Mouse (Mus musculus) G1E (cell line): ENCODE results near the gene Tmem240. TPM values are rescaled to one million over a fixed set of nuclear protein-coding genes. Genes with fewer than 3 reads are reported as not detected.

ENCODE experiments used
- polyA plus RNA-seq: library from polyadenylated mRNA; stranded (reverse); fragments of >175 nt; gene quantifications from 2 replicates; pipeline ENCODE4 v1.2.3, GENCODE M21; 2012
- total RNA-seq, 2 experiments: library from RNA; stranded (forward) in 1 of 2; stranded (reverse) in 1 of 2; fragments of 200-1000 nt in 1 of 2; fragments of >200 nt in 1 of 2; fragmentation: Nextera tagmentation in 1 of 2; gene quantifications; 2 replicates each; pipeline ENCODE4 v1.2.3; 2014 to 2017

Tmem240 gene
- total and polyA plus RNA-seq, 3 experiments, result 0.55 to 0.98 (median 0.68) TPM

Other genes starting within 250 kb of the Tmem240 start
Only the 20 nearest of the 25 such genes appear.
- gene Slc35e2, start 133.4 kb upstream of the Tmem240 start, total RNA-seq (2014; fragmentation: Nextera tagmentation), result 34.4 and 41.1 TPM in 2 replicates
- gene Slc35e2, start 133.4 kb upstream of the Tmem240 start, total RNA-seq (2017), result 20.3 and 23.3 TPM in 2 replicates
- gene Slc35e2, start 133.4 kb upstream of the Tmem240 start, polyA plus RNA-seq, result 2.0 and 2.3 TPM in 2 replicates
- 86.4 and 106 TPM in 2 replicates for gene Cdk11b, start 109.9 kb upstream of the Tmem240 start, total RNA-seq (2014; fragmentation: Nextera tagmentation)
- 41.4 and 53.3 TPM in 2 replicates for gene Cdk11b, start 109.9 kb upstream of the Tmem240 start, total RNA-seq (2017)
- gene Cdk11b, start 109.9 kb upstream of the Tmem240 start, polyA plus RNA-seq, result 114 and 144 TPM in 2 replicates
- not detected in 2 replicates for gene Gm10563, start 89.4 kb upstream of the Tmem240 start, total RNA-seq (2014; fragmentation: Nextera tagmentation)
- not detected in 2 replicates for gene Gm10563, start 89.4 kb upstream of the Tmem240 start, total RNA-seq (2017)
- gene Gm10563, start 89.4 kb upstream of the Tmem240 start, polyA plus RNA-seq, result not detected in 2 replicates
- gene Mmp23, start 81.4 kb upstream of the Tmem240 start, total RNA-seq (2014; fragmentation: Nextera tagmentation), result not detected in 2 replicates
- gene Mmp23, start 81.4 kb upstream of the Tmem240 start, total RNA-seq (2017), result 0.12 and 0.71 TPM in 2 replicates
- 0.08 and 0.29 TPM in 2 replicates for gene Mmp23, start 81.4 kb upstream of the Tmem240 start, polyA plus RNA-seq
- gene Mib2, start 65.6 kb upstream of the Tmem240 start, total RNA-seq (2014; fragmentation: Nextera tagmentation), result 5.8 and 9.6 TPM in 2 replicates
- 16.7 and 17.3 TPM in 2 replicates for gene Mib2, start 65.6 kb upstream of the Tmem240 start, total RNA-seq (2017)
- 36.0 and 36.9 TPM in 2 replicates for gene Mib2, start 65.6 kb upstream of the Tmem240 start, polyA plus RNA-seq
- not detected in 2 replicates for gene Fndc10, start 40.5 kb upstream of the Tmem240 start, total RNA-seq (2014; fragmentation: Nextera tagmentation)
- 0.12 and 0.16 TPM in 2 replicates for gene Fndc10, start 40.5 kb upstream of the Tmem240 start, total RNA-seq (2017)
- gene Fndc10, start 40.5 kb upstream of the Tmem240 start, polyA plus RNA-seq, result not detected in 2 replicates
- gene Ssu72, start 30.0 kb upstream of the Tmem240 start, total RNA-seq (2014; fragmentation: Nextera tagmentation), result 195 and 204 TPM in 2 replicates
- gene Ssu72, start 30.0 kb upstream of the Tmem240 start, total RNA-seq (2017), result 184 and 186 TPM in 2 replicates
- 74.7 and 91.4 TPM in 2 replicates for gene Ssu72, start 30.0 kb upstream of the Tmem240 start, polyA plus RNA-seq
- gene Atad3a, start 26.3 kb downstream of the Tmem240 start, total RNA-seq (2014; fragmentation: Nextera tagmentation), result 43.2 and 64.6 TPM in 2 replicates
- 58.8 and 61.5 TPM in 2 replicates for gene Atad3a, start 26.3 kb downstream of the Tmem240 start, total RNA-seq (2017)
- 65.7 and 70.7 TPM in 2 replicates for gene Atad3a, start 26.3 kb downstream of the Tmem240 start, polyA plus RNA-seq
- gene Vwa1, start 39.9 kb downstream of the Tmem240 start, total RNA-seq (2014; fragmentation: Nextera tagmentation), result 0.39 and 0.68 TPM in 2 replicates
- 0.93 and 1.0 TPM in 2 replicates for gene Vwa1, start 39.9 kb downstream of the Tmem240 start, total RNA-seq (2017)
- gene Vwa1, start 39.9 kb downstream of the Tmem240 start, polyA plus RNA-seq, result 0.09 and 0.10 TPM in 2 replicates
- gene Tmem88b, start 51.1 kb downstream of the Tmem240 start, total RNA-seq (2014; fragmentation: Nextera tagmentation), result not detected in 2 replicates
- 0.05 and 0.06 TPM in 2 replicates for gene Tmem88b, start 51.1 kb downstream of the Tmem240 start, total RNA-seq (2017)
- 0.01 TPM in 1 of 2 replicates, not detected in the other for gene Tmem88b, start 51.1 kb downstream of the Tmem240 start, polyA plus RNA-seq
- not detected in 2 replicates for gene Ankrd65, start 55.6 kb downstream of the Tmem240 start, total RNA-seq (2014; fragmentation: Nextera tagmentation)
- not detected in 2 replicates for gene Ankrd65, start 55.6 kb downstream of the Tmem240 start, total RNA-seq (2017)
- gene Ankrd65, start 55.6 kb downstream of the Tmem240 start, polyA plus RNA-seq, result not detected in 2 replicates
- gene Mrpl20, start 68.1 kb downstream of the Tmem240 start, total RNA-seq (2014; fragmentation: Nextera tagmentation), result 86.3 and 97.2 TPM in 2 replicates
- 85.3 and 124 TPM in 2 replicates for gene Mrpl20, start 68.1 kb downstream of the Tmem240 start, total RNA-seq (2017)
- gene Mrpl20, start 68.1 kb downstream of the Tmem240 start, polyA plus RNA-seq, result 15.1 and 17.9 TPM in 2 replicates
- gene Ccnl2, start 77.7 kb downstream of the Tmem240 start, total RNA-seq (2014; fragmentation: Nextera tagmentation), result 121 and 171 TPM in 2 replicates
- gene Ccnl2, start 77.7 kb downstream of the Tmem240 start, total RNA-seq (2017), result 125 and 150 TPM in 2 replicates
- gene Ccnl2, start 77.7 kb downstream of the Tmem240 start, polyA plus RNA-seq, result 33.0 and 41.8 TPM in 2 replicates
- 147 and 155 TPM in 2 replicates for gene Aurkaip1, start 96.5 kb downstream of the Tmem240 start, total RNA-seq (2014; fragmentation: Nextera tagmentation)
- gene Aurkaip1, start 96.5 kb downstream of the Tmem240 start, total RNA-seq (2017), result 158 and 160 TPM in 2 replicates
- gene Aurkaip1, start 96.5 kb downstream of the Tmem240 start, polyA plus RNA-seq, result 291 and 293 TPM in 2 replicates
- gene Mxra8, start 104.9 kb downstream of the Tmem240 start, total RNA-seq (2014; fragmentation: Nextera tagmentation), result not detected in 2 replicates
- 0.33 and 0.46 TPM in 2 replicates for gene Mxra8, start 104.9 kb downstream of the Tmem240 start, total RNA-seq (2017)
- not detected in 2 replicates for gene Mxra8, start 104.9 kb downstream of the Tmem240 start, polyA plus RNA-seq
- 14.4 and 16.8 TPM in 2 replicates for gene Dvl1, start 112.6 kb downstream of the Tmem240 start, total RNA-seq (2014; fragmentation: Nextera tagmentation)
- 9.2 and 13.7 TPM in 2 replicates for gene Dvl1, start 112.6 kb downstream of the Tmem240 start, total RNA-seq (2017)
- 77.7 and 92.8 TPM in 2 replicates for gene Dvl1, start 112.6 kb downstream of the Tmem240 start, polyA plus RNA-seq
- 1.6 and 1.7 TPM in 2 replicates for gene Tas1r3, start 128.6 kb downstream of the Tmem240 start, total RNA-seq (2014; fragmentation: Nextera tagmentation)
- gene Tas1r3, start 128.6 kb downstream of the Tmem240 start, total RNA-seq (2017), result 0.52 and 0.60 TPM in 2 replicates
- 0.02 and 0.03 TPM in 2 replicates for gene Tas1r3, start 128.6 kb downstream of the Tmem240 start, polyA plus RNA-seq
- gene Cptp, start 134.6 kb downstream of the Tmem240 start, total RNA-seq (2014; fragmentation: Nextera tagmentation), result 6.7 and 11.8 TPM in 2 replicates
- 9.3 and 9.5 TPM in 2 replicates for gene Cptp, start 134.6 kb downstream of the Tmem240 start, total RNA-seq (2017)
- gene Cptp, start 134.6 kb downstream of the Tmem240 start, polyA plus RNA-seq, result 1.1 and 3.6 TPM in 2 replicates
- 35.6 and 47.3 TPM in 2 replicates for gene Ints11, start 134.7 kb downstream of the Tmem240 start, total RNA-seq (2014; fragmentation: Nextera tagmentation)
- 43.5 and 63.3 TPM in 2 replicates for gene Ints11, start 134.7 kb downstream of the Tmem240 start, total RNA-seq (2017)
- gene Ints11, start 134.7 kb downstream of the Tmem240 start, polyA plus RNA-seq, result 21.7 and 26.8 TPM in 2 replicates
- 16.6 and 19.5 TPM in 2 replicates for gene Pusl1, start 157.0 kb downstream of the Tmem240 start, total RNA-seq (2014; fragmentation: Nextera tagmentation)
- 27.9 and 32.3 TPM in 2 replicates for gene Pusl1, start 157.0 kb downstream of the Tmem240 start, total RNA-seq (2017)
- 135 and 233 TPM in 2 replicates for gene Pusl1, start 157.0 kb downstream of the Tmem240 start, polyA plus RNA-seq